Mouse (Mus musculus): ENCODE measurements at regions not wholly inside any gene's neighbourhood (a gene's known extent, or its start where the extent isn't known, plus 50 kb on each side); places are given as distances from the start of the nearest gene placed in this dataset.

DNA sequence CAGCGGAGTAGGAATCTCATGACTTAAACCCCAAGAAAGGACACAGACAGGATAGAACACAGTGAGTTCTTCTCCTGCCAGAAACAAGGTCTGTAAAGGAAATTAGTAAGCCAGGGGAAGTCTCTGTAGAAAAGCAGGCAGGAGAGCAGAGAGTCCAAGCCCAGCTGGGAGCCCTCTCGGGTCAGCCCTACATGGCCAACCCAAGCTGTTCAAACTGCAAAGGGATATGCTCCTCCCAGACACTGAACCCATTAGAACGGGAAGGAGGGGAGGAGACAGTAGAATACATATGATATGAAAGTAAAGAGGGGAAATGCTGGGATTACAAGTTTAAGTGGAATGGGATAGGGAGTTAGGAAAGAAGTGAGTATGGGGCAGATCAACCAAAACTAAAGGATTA, 75.7 kb upstream of the Cop1 start:
- no peak for TF ChIP-seq CTCF (IDR thresholded peaks at IDR 0.05; ENCODE audit: low read depth, low read length)
- no peak for TF ChIP-seq POLR2A (IDR thresholded peaks at IDR 0.05; ENCODE audit: borderline replicate concordance, low read depth, low read length)

Data from bone marrow macrophage, adult 2 months (primary cell).